Mouse (Mus musculus): Measurements from ENCODE around the gene Dppa3.

DNA sequence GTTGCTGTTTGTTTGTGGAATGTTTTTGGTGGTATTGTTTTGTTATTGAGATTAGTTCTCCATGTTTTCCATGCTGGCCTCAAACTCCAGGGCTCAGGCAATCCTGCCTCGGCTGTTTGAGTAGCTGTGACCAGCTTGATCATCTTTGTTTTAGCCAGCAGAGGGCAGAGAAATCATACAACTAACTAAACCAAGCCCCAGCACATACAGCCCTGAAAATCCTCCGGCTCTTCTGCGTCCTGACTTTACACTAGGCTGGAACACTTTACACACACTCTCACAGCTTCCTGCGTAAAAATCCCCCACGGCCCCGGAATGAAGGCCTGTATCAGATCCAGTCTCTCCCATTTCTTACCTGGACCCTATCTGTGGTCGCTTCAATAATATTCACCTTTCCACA is 30.6 kb upstream of the Dppa3 start:
- TF ChIP-seq CTCF (IDR thresholded peaks at IDR 0.05; ENCODE audit: control insufficient read depth, insufficient read depth, insufficient replicate concordance, low read depth, low read length): no peak
- no peak for TF ChIP-seq POLR2A (IDR thresholded peaks at IDR 0.05; ENCODE audit: control insufficient read depth, low read depth, low read length)
